24 mouse cellular contexts compared by ENCODE assay signal in the genomic region with DNA sequence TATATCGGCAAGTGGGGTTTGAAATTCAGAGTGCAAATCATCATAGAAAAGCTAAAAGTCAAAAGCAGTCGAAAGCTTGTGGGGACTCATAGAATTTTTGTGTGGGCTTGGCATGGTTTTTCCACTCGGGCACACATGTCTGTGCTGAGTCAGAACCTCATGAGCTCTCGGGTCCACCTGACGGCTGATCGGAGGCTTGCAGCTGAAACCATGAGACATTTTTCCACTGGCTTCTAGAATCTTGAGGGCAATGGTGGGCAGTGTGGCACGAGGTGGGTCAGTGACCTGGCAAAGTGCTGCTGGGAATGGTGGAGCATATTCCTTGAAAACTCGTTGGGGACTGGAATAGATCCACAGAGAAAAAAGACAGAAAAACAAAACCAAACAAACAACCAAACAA. TPM values are rescaled to one million over a fixed set of nuclear protein-coding genes. Genes with fewer than 3 reads are reported as not detected.
DNase-seq lines count a peak whose midpoint lies in the region; ATAC-seq and TF ChIP-seq lines count a peak whose summit lies in the region.
"Had no signal": no experiment of that assay in that cellular context is flagged by ENCODE, and none has a peak within 500 bp of the region (broad histone marks: within the 10 kb centered on the region; RNA-seq: fewer than 3 reads in every experiment).

No protein-coding gene starts in this region.

- no peak overlapping the region for H3K4me3 ChIP-seq in layer of hippocampus, adult 2 months
- H3K4me3 ChIP-seq in CH12.LX (replicated peaks in 1 of 3; ENCODE audit: low read depth in 2 of 3, low read length in 2 of 3, poor library complexity in 1 of 3): no peak overlapping the region
- no peak overlapping the region for H3K4me3 ChIP-seq in forebrain, embryonic 12.5 days (replicated peaks)
- H3K4me3 ChIP-seq: forebrain, embryonic 10.5 days; heart, embryonic 12.5 days; heart, embryonic 15.5 days; intestine, embryonic 15.5 days had no signal

- no peaks in the 10 kb centered on the region for H3K9me3 ChIP-seq in CH12.LX (replicated peaks; ENCODE audit: low read length)
- no peaks in the 10 kb centered on the region for H3K9me3 ChIP-seq in forebrain, embryonic 12.5 days
- H3K9me3 ChIP-seq: forebrain, embryonic 10.5 days; heart, embryonic 12.5 days; heart, embryonic 15.5 days; intestine, embryonic 15.5 days had no signal

- H3K36me3 ChIP-seq in CH12.LX (replicated peaks in 1 of 2; ENCODE audit: control insufficient read depth in 1 of 2, insufficient read depth in 1 of 2, low read length in 1 of 2): no peaks in the 10 kb centered on the region
- no peaks in the 10 kb centered on the region for H3K36me3 ChIP-seq in forebrain, embryonic 12.5 days (replicated peaks)
- H3K36me3 ChIP-seq: forebrain, embryonic 10.5 days; heart, embryonic 12.5 days; heart, embryonic 15.5 days; intestine, embryonic 15.5 days had no signal

- TF ChIP-seq EP300 in CH12.LX (IDR thresholded peaks at IDR 0.05; ENCODE audit: low read length): peak; percentile 38; the same call in 1 of the 2 replicates

- dilution Hi-C loops in CH12.LX (cut with MboI; ENCODE audit: extremely low pct_ligation_motif_present, extremely low pct_unique_long_range_greater_than_20kb, low sequenced_read_pairs): no loop called here

- TF ChIP-seq CTCF in layer of hippocampus, adult 2 months (conservative IDR thresholded peaks at IDR 0.05): peak; percentile 45
- TF ChIP-seq CTCF in CH12.LX (conservative IDR thresholded peaks at IDR 0.05 in 1 of 2, IDR thresholded peaks at IDR 0.05 in 1 of 2; ENCODE audit: low read depth in 2 of 2, low read length in 2 of 2): peak in 1 of 2 experiments; percentile 58; a peak in 2 of 4 replicates

- H3K9ac ChIP-seq in CH12.LX (ENCODE audit: insufficient read depth, low read depth): no peak overlapping the region
- no peak overlapping the region for H3K9ac ChIP-seq in forebrain, embryonic 12.5 days
- H3K9ac ChIP-seq: forebrain, postnatal 0 days; heart, embryonic 12.5 days; heart, embryonic 15.5 days; hindbrain, embryonic 14.5 days; intestine, embryonic 15.5 days had no signal

- H3K4me1 ChIP-seq in CH12.LX (ENCODE audit: control insufficient read depth in 1 of 2, insufficient read depth in 2 of 2): peaks cover 2 to 3% of the 10 kb centered on the region in 2 experiments; a peak in 2 of 4 replicates
- H3K4me1 ChIP-seq in forebrain, embryonic 12.5 days: no peaks in the 10 kb centered on the region
- H3K4me1 ChIP-seq: forebrain, embryonic 10.5 days; intestine, embryonic 15.5 days had no signal

- no peak for TF ChIP-seq POLR2A in CH12.LX (IDR thresholded peaks at IDR 0.05; ENCODE audit: low read depth, low read length)

- in situ Hi-C loops in CH12.LX (cut with MboI; ENCODE audit: low pct_ligation_motif_present, low pct_unique_long_range_greater_than_20kb, low sequenced_read_pairs): no loop called here

- 93% methylated on average over 8 of the region's 8 CpGs for WGBS in forebrain, embryonic 12.5 days

- no peaks in the 10 kb centered on the region for H3K27me3 ChIP-seq in CH12.LX (replicated peaks)
- no peaks in the 10 kb centered on the region for H3K27me3 ChIP-seq in forebrain, embryonic 12.5 days
- H3K27me3 ChIP-seq: heart, embryonic 12.5 days; heart, embryonic 15.5 days; intestine, embryonic 15.5 days had no signal

- ATAC-seq in forebrain, embryonic 12.5 days (ENCODE audit: low FRiP score): no peak
- ATAC-seq: forebrain, embryonic 14.5 days; forebrain, postnatal 0 days; hindbrain, postnatal 0 days had no signal

- no peak overlapping the region for H3K4me2 ChIP-seq in CH12.LX (ENCODE audit: insufficient read depth, low read depth, poor library complexity, severe bottlenecking)
- no peak overlapping the region for H3K4me2 ChIP-seq in forebrain, embryonic 12.5 days
- H3K4me2 ChIP-seq: heart, embryonic 12.5 days; heart, embryonic 15.5 days; hindbrain, embryonic 14.5 days; intestine, embryonic 15.5 days had no signal

- peak; percentile 38 for TF ChIP-seq RAD21 in CH12.LX (IDR thresholded peaks at IDR 0.05; ENCODE audit: low read depth, low read length)

- no peaks in the 10 kb centered on the region for H3K79me2 ChIP-seq in CH12.LX (replicated peaks; ENCODE audit: control insufficient read depth, extremely low read depth, insufficient read depth, poor library complexity, severe bottlenecking)

- no peak for DNase-seq in layer of hippocampus, adult 2 months (ENCODE audit: low spot score in 2 of 2)
- no peak for DNase-seq in layer of hippocampus, adult 9-10 months (ENCODE audit: low spot score)
- DNase-seq in CH12.LX (ENCODE audit: extremely low read depth): peak; percentile 46
- peak; percentile 70 for DNase-seq in induced T-regulatory cell, adult 2 months (ENCODE audit: low read depth)
- DNase-seq in left cerebral cortex, adult 18-20 months (ENCODE audit: low spot score in 2 of 2): no peak
- no peak for DNase-seq in ovary, postnatal 10 days (ENCODE audit: low spot score)
- DNase-seq: adrenal gland, postnatal 10 days; adrenal gland, postnatal 36 days; cerebellum, adult 18-20 months; cerebellum, adult 9-10 months; cerebellum, postnatal 14 days; forebrain, postnatal 0 days; gastrocnemius, postnatal 25 days; heart, postnatal 10 days; heart, postnatal 4 days; kidney, adult 11 months had no signal

- no peak overlapping the region for H3K27ac ChIP-seq in layer of hippocampus, adult 2 months
- H3K27ac ChIP-seq in CH12.LX (ENCODE audit: insufficient read depth, low read depth): no peak overlapping the region
- no peak overlapping the region for H3K27ac ChIP-seq in forebrain, embryonic 12.5 days
- H3K27ac ChIP-seq: forebrain, embryonic 10.5 days; heart, embryonic 15.5 days; hindbrain, embryonic 14.5 days; hindbrain, postnatal 0 days; intestine, embryonic 15.5 days had no signal

TF ChIP-seq in CH12.LX, 34 proteins besides CTCF, POLR2A, EP300 and RAD21:
- peak; percentile 85; the same call in 1 of the 2 replicates for TF ChIP-seq MAFK (IDR thresholded peaks at IDR 0.05; ENCODE audit: insufficient replicate concordance, low read length)
- no peak for TF ChIP-seq E2F4 (IDR thresholded peaks at IDR 0.05; ENCODE audit: insufficient replicate concordance, low read depth, low read length)
- TF ChIP-seq USF1 (IDR thresholded peaks at IDR 0.05; ENCODE audit: low read depth, low read length): no peak
- TF ChIP-seq GABPA (IDR thresholded peaks at IDR 0.05; ENCODE audit: insufficient replicate concordance, low read depth, low read length): no peak
- TF ChIP-seq BHLHE40 (IDR thresholded peaks at IDR 0.05; ENCODE audit: low read depth, low read length): peak; percentile 46; the same call in 1 of the 2 replicates
- no peak for TF ChIP-seq ZNF384 (IDR thresholded peaks at IDR 0.05; ENCODE audit: low read depth, low read length)
- TF ChIP-seq PAX5 (IDR thresholded peaks at IDR 0.05; ENCODE audit: low read length): no peak
- no peak for TF ChIP-seq MAZ (IDR thresholded peaks at IDR 0.05; ENCODE audit: low read depth, low read length)
- TF ChIP-seq MYC (IDR thresholded peaks at IDR 0.05; ENCODE audit: low read depth, low read length): peak; percentile 83
- no peak for TF ChIP-seq ZKSCAN1 (IDR thresholded peaks at IDR 0.05; ENCODE audit: borderline replicate concordance, low read depth, low read length)
- TF ChIP-seq JUND (conservative IDR thresholded peaks at IDR 0.05; ENCODE audit: low read depth, low read length): no peak
- peak; percentile 46 for TF ChIP-seq SMC3 (IDR thresholded peaks at IDR 0.05; ENCODE audit: low read depth, low read length)
- no peak for TF ChIP-seq NRF1 (IDR thresholded peaks at IDR 0.05; ENCODE audit: low read depth, low read length)
- TF ChIP-seq MAX (IDR thresholded peaks at IDR 0.05; ENCODE audit: low read length): peak; percentile 70
- no peak for TF ChIP-seq ELF1 (IDR thresholded peaks at IDR 0.05; ENCODE audit: low read depth, low read length)

RNA-seq across cellular contexts. Expression of gene Dusp6, which starts 41.5 kb away (rescaled TPM):
- 10 to 100 TPM; 64.9 to 66.7 TPM for total RNA-seq in layer of hippocampus, adult 2 months (2021)
- total RNA-seq in CH12.LX (2012; rRNA removed) (6.2 and 7.6 TPM in 2 replicates), CH12.LX (2014; rRNA removed) (11.6 and 13.5 TPM in 2 replicates)
- polyA plus RNA-seq in CH12.LX (2012; ENCODE audit: insufficient read length, low read depth): 4.1 and 6.1 TPM in 2 replicates
- polyA plus RNA-seq in forebrain, embryonic 12.5 days (2016; fragmentation: Nextera tagmentation; extraction: Ambion mirVana): 37.1 and 40.0 TPM in 2 replicates
- total RNA-seq in left cerebral cortex, adult 18-20 months (2021): 100 to 1,000 TPM; 103 to 116 TPM

Comparison
In these comparisons a context has a peak if more than half of its experiments do, and no peak if none do; other contexts are left out.
1. DNase-seq: peak in CH12.LX (single experiment) and induced T-regulatory cell, adult 2 months (single experiment); none in layer of hippocampus, adult 2 months (0 of 2), layer of hippocampus, adult 9-10 months (single experiment), left cerebral cortex, adult 18-20 months (0 of 2) and ovary, postnatal 10 days (single experiment).
2. RNA of gene Dusp6, which starts 41.5 kb away (total RNA-seq): 103 to 116 TPM in left cerebral cortex, adult 18-20 months and 64.9 to 66.7 TPM in layer of hippocampus, adult 2 months; 6.2 to 13.5 TPM in CH12.LX; every median in the first group is over 4 times any median in the second.